ENCODE assay signal across 8 mouse cellular contexts in the genomic region with DNA sequence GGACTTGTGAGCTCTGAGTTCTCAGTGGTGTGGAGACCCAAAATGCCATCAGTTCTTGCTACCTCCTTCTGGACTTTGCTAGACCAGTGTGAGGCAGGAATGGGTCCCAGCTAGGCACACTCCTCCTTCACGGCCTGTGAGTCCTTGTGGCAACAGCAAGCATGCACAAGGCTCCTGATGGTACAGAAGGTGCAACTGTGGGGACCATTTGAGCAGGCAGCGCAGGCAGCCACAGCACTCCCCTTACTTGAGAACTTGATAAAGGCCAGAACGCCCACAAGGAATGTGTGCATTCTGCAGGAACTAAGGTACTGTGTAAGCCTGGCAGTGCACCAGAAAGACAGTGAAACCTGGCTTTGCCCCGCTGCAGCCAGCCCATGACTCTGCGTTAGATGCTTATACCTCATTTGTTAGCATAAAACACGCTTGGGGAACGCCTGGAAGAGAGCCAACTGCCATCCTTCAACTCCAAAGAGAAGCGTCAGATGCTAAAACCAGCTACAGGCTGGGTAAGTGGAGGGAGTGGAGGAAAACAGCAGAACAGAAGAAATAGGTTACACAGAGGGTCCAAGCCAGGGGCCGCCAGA. TPM values are rescaled to one million over a fixed set of nuclear protein-coding genes. Genes with fewer than 3 reads are reported as not detected.
A peak's percentile ranks its signal among the peaks of the same experiment; 100 is the strongest.
DNase-seq lines count a peak whose midpoint lies in the region; ATAC-seq and TF ChIP-seq lines count a peak whose summit lies in the region.
"Had no signal": no experiment of that assay in that cellular context is flagged by ENCODE, and none has a peak within 500 bp of the region (broad histone marks: within the 10 kb centered on the region; RNA-seq: fewer than 3 reads in every experiment).

No protein-coding gene starts in this region.

- H3K9ac ChIP-seq in embryonic facial prominence, embryonic 15.5 days: no peak overlapping the region
- H3K9ac ChIP-seq in intestine, embryonic 15.5 days: no peak overlapping the region
- H3K9ac ChIP-seq in neural tube, embryonic 15.5 days (replicated peaks): no peak overlapping the region
- H3K9ac ChIP-seq: lung, embryonic 15.5 days had no signal

- H3K36me3 ChIP-seq in embryonic facial prominence, embryonic 15.5 days: no peaks in the 10 kb centered on the region
- H3K36me3 ChIP-seq in intestine, embryonic 15.5 days: no peaks in the 10 kb centered on the region
- no peaks in the 10 kb centered on the region for H3K36me3 ChIP-seq in neural tube, embryonic 15.5 days
- H3K36me3 ChIP-seq in thymus, adult 2 months (ENCODE audit: control insufficient read depth, insufficient read depth, low read length): no peaks in the 10 kb centered on the region
- H3K36me3 ChIP-seq: lung, embryonic 15.5 days had no signal

- H3K9me3 ChIP-seq in embryonic facial prominence, embryonic 15.5 days (replicated peaks): no peaks in the 10 kb centered on the region
- no peaks in the 10 kb centered on the region for H3K9me3 ChIP-seq in intestine, embryonic 15.5 days
- H3K9me3 ChIP-seq in neural tube, embryonic 15.5 days (replicated peaks): no peaks in the 10 kb centered on the region

- H3K27me3 ChIP-seq in embryonic facial prominence, embryonic 15.5 days: no peaks in the 10 kb centered on the region
- H3K27me3 ChIP-seq in intestine, embryonic 15.5 days (replicated peaks): no peaks in the 10 kb centered on the region
- no peaks in the 10 kb centered on the region for H3K27me3 ChIP-seq in neural tube, embryonic 15.5 days (replicated peaks)
- H3K27me3 ChIP-seq in thymus, adult 2 months (ENCODE audit: control insufficient read depth, insufficient read depth, low read length): no peaks in the 10 kb centered on the region
- H3K27me3 ChIP-seq: lung, embryonic 15.5 days had no signal

- 45% methylated on average over 9 of the region's 9 CpGs for WGBS in embryonic facial prominence, embryonic 15.5 days
- WGBS in intestine, embryonic 15.5 days: 37% methylated on average over 9 of the region's 9 CpGs
- WGBS in neural tube, embryonic 15.5 days: 51% methylated on average over 9 of the region's 9 CpGs
- WGBS in thymus, adult 2 months: 96% methylated on average over 9 of the region's 9 CpGs

- no peak for TF ChIP-seq POLR2A in thymus, adult 2 months (IDR thresholded peaks at IDR 0.05; ENCODE audit: control insufficient read depth, extremely low read depth, insufficient read depth, low read length, poor library complexity)

- H3K4me3 ChIP-seq in embryonic facial prominence, embryonic 15.5 days (replicated peaks): no peak overlapping the region
- H3K4me3 ChIP-seq in intestine, embryonic 15.5 days (replicated peaks): no peak overlapping the region
- no peak overlapping the region for H3K4me3 ChIP-seq in neural tube, embryonic 15.5 days (replicated peaks)
- H3K4me3 ChIP-seq in thymus, adult 2 months (ENCODE audit: control insufficient read depth, insufficient read depth, low read length): no peak overlapping the region
- H3K4me3 ChIP-seq: lung, embryonic 15.5 days had no signal

- H3K27ac ChIP-seq in embryonic facial prominence, embryonic 15.5 days (replicated peaks): peak overlapping the region; percentile 36; the same call in 1 of the 2 replicates
- H3K27ac ChIP-seq in intestine, embryonic 15.5 days: peak overlapping the region; percentile 70
- H3K27ac ChIP-seq in neural tube, embryonic 15.5 days (replicated peaks): peak overlapping the region; percentile 7; the same call in 1 of the 2 replicates
- no peak overlapping the region for H3K27ac ChIP-seq in thymus, adult 2 months (ENCODE audit: control insufficient read depth, insufficient read depth, low read length)
- H3K27ac ChIP-seq: lung, embryonic 15.5 days had no signal

- DNase-seq in kidney, postnatal 14 days: peak; percentile 46
- DNase-seq in kidney, adult 11 months: no peak
- DNase-seq in thymus, adult 2 months: no peak
- no peak for DNase-seq in gastrocnemius, postnatal 25 days

- H3K4me2 ChIP-seq in embryonic facial prominence, embryonic 15.5 days (replicated peaks): no peak overlapping the region
- H3K4me2 ChIP-seq in intestine, embryonic 15.5 days (replicated peaks): no peak overlapping the region
- no peak overlapping the region for H3K4me2 ChIP-seq in neural tube, embryonic 15.5 days
- H3K4me2 ChIP-seq: lung, embryonic 15.5 days had no signal

- 0 out of 2 replicates have a peak, but pooled peaks have one; percentile 29 for ATAC-seq in embryonic facial prominence, embryonic 15.5 days (ENCODE audit: insufficient number of reproducible peaks, low FRiP score, low TSS enrichment, low read depth)
- peak; percentile 56 for ATAC-seq in intestine, embryonic 15.5 days
- ATAC-seq in neural tube, embryonic 15.5 days (ENCODE audit: low FRiP score): no peak

- TF ChIP-seq CTCF in thymus, adult 2 months (IDR thresholded peaks at IDR 0.05; ENCODE audit: borderline replicate concordance, control insufficient read depth, extremely low read depth, insufficient read depth, low read length, poor library complexity): no peak

- peaks cover 8% of the 10 kb centered on the region for H3K4me1 ChIP-seq in embryonic facial prominence, embryonic 15.5 days
- peaks cover 21% of the 10 kb centered on the region for H3K4me1 ChIP-seq in intestine, embryonic 15.5 days (replicated peaks)
- peaks cover 15% of the 10 kb centered on the region for H3K4me1 ChIP-seq in neural tube, embryonic 15.5 days
- H3K4me1 ChIP-seq in thymus, adult 2 months (replicated peaks; ENCODE audit: control insufficient read depth, insufficient read depth, low read length): peaks cover 17% of the 10 kb centered on the region

RNA-seq across cellular contexts. Expression of a gene that starts 19.8 kb away (rescaled TPM):
- 0.17 and 0.21 TPM in 2 replicates for polyA plus RNA-seq in embryonic facial prominence, embryonic 15.5 days (2015; fragmentation: Nextera tagmentation; extraction: Ambion mirVana)
- 0.08 and 0.16 TPM in 2 replicates for polyA plus RNA-seq in intestine, embryonic 15.5 days (2015; fragmentation: Nextera tagmentation; extraction: Ambion mirVana)
- polyA plus RNA-seq in neural tube, embryonic 15.5 days (2015; fragmentation: Nextera tagmentation; extraction: Ambion mirVana): 0.19 and 0.28 TPM in 2 replicates
- 1.8 and 2.3 TPM in 2 replicates for polyA plus RNA-seq in thymus, adult 2 months (2012; rRNA removed)
- under 1 TPM; 0.03 to 0.11 TPM for total RNA-seq in gastrocnemius, postnatal 25 days (2021)
